Mouse (Mus musculus): Measurements from ENCODE around the gene Aebp1. TPM values are rescaled to one million over a fixed set of nuclear protein-coding genes. Genes with fewer than 3 reads are reported as not detected.
"Not testable (repeated sequence)": the region's sequence is repeated elsewhere in the genome, so short reads cannot be mapped to it uniquely, and the experiment has no call there.

Aebp1 gene
- total RNA-seq, 2 experiments from 2014 or later: 52.8 to 72.3 TPM

- Histone ChIP-seq H3K4me3 (no peak overlapping the region), H3K27ac (peak overlapping the region; percentile 67)
- no peak for TF ChIP-seq CTCF (IDR thresholded peaks at IDR 0.05)
- DNase-seq: peak; percentile 36
- intact Hi-C loops (cut with DNase I): loop anchor here (10.0 kb wide), 1 partner anchor 158 kb away; no protein-coding TSS in a partner anchor
Observed at GRCm38 (mm10) chr11:5882518-5882917, 20.8 kb downstream of the Aebp1 start.

GRCm38 (mm10) chr11:5886187-5886586 is 24.4 kb downstream of the Aebp1 start:
- peak; percentile 73 for DNase-seq
- no peak overlapping the region for H3K27ac ChIP-seq
- peak; percentile 99 for TF ChIP-seq CTCF (IDR thresholded peaks at IDR 0.05)
- intact Hi-C loops (cut with DNase I): loop anchor here (10.0 kb wide), 1 partner anchor 161 kb away; no protein-coding TSS in a partner anchor
- no peak overlapping the region for H3K4me3 ChIP-seq

- no peak for TF ChIP-seq CTCF (IDR thresholded peaks at IDR 0.05)
- Histone ChIP-seq H3K27ac (no peak overlapping the region), H3K4me3 (no peak overlapping the region)
- intact Hi-C loops (cut with DNase I): loop anchor here (10.0 kb wide), 1 partner anchor 162 kb away; no protein-coding TSS in a partner anchor
- DNase-seq: no peak
Observed at GRCm38 (mm10) chr11:5887250-5887649, 25.5 kb downstream of the Aebp1 start.

GRCm38 (mm10) chr11:5888563-5888962 is 26.8 kb downstream of the Aebp1 start:
- H3K27ac ChIP-seq: not testable (repeated sequence)
- intact Hi-C loops (cut with DNase I): loop anchor here (10.0 kb wide), 1 partner anchor 164 kb away; no protein-coding TSS in a partner anchor

GRCm38 (mm10) chr11:5892151-5892591 is 30.4 kb downstream of the Aebp1 start:
- DNase-seq: peak; percentile 64
- peak overlapping the region; percentile 55 for H3K27ac ChIP-seq
- intact Hi-C loops (cut with DNase I): no loop called here
- H3K4me3 ChIP-seq: no peak overlapping the region
- no peak for TF ChIP-seq CTCF (IDR thresholded peaks at IDR 0.05)

More at GRCm38 (mm10) chr11:5888563-5888962, 26.8 kb downstream of the Aebp1 start:
- H3K4me3 ChIP-seq, DNase-seq: not testable (repeated sequence)

- no peak for TF ChIP-seq CTCF (IDR thresholded peaks at IDR 0.05)
- no peak for DNase-seq
- Histone ChIP-seq H3K4me3 (no peak overlapping the region), H3K27ac (no peak overlapping the region)
- intact Hi-C loops (cut with DNase I): no loop called here
Observed at GRCm38 (mm10) chr11:5892810-5893368, 31.1 kb downstream of the Aebp1 start.

GRCm38 (mm10) chr11:5893807-5894206 is 32.1 kb downstream of the Aebp1 start:
- Histone ChIP-seq H3K4me3 (no peak overlapping the region), H3K27ac (no peak overlapping the region)
- no peak for TF ChIP-seq CTCF (IDR thresholded peaks at IDR 0.05)
- no peak for DNase-seq
- intact Hi-C loops (cut with DNase I): no loop called here

GRCm38 (mm10) chr11:5897230-5897629 is 35.5 kb downstream of the Aebp1 start:
- no peak for DNase-seq
- intact Hi-C loops (cut with DNase I): no loop called here
- H3K4me3 ChIP-seq: no peak overlapping the region
- TF ChIP-seq CTCF (IDR thresholded peaks at IDR 0.05): no peak
- no peak overlapping the region for H3K27ac ChIP-seq

- no peak for TF ChIP-seq CTCF (IDR thresholded peaks at IDR 0.05)
- DNase-seq: no peak
- no peak overlapping the region for H3K27ac ChIP-seq
- intact Hi-C loops (cut with DNase I): no loop called here
- no peak overlapping the region for H3K4me3 ChIP-seq
Observed at GRCm38 (mm10) chr11:5897839-5898238, 36.1 kb downstream of the Aebp1 start.

GRCm38 (mm10) chr11:5898531-5898930 is 36.8 kb downstream of the Aebp1 start, which contains the start of gene Myl7:
Myl7 (minus strand) TSS chr11:5898782.
- no peak for TF ChIP-seq CTCF (IDR thresholded peaks at IDR 0.05)
- Histone ChIP-seq H3K27ac (no peak within 1 kb of the TSS), H3K4me3 (no peak within 1 kb of the TSS)
- intact Hi-C loops (cut with DNase I): no loop called here
- no peak for DNase-seq

- intact Hi-C loops (cut with DNase I): no loop called here
- no peak overlapping the region for H3K4me3 ChIP-seq
- no peak for DNase-seq
- no peak overlapping the region for H3K27ac ChIP-seq
- TF ChIP-seq CTCF (IDR thresholded peaks at IDR 0.05): no peak
Observed at GRCm38 (mm10) chr11:5899286-5899685, 37.5 kb downstream of the Aebp1 start.

- no peak for TF ChIP-seq CTCF (IDR thresholded peaks at IDR 0.05)
- intact Hi-C loops (cut with DNase I): no loop called here
- Histone ChIP-seq H3K4me3 (no peak overlapping the region), H3K27ac (no peak overlapping the region)
- DNase-seq: no peak
Observed at GRCm38 (mm10) chr11:5901320-5901719, 39.6 kb downstream of the Aebp1 start.

- Histone ChIP-seq H3K4me3 (peak overlapping the region; percentile 50), H3K27ac (no peak overlapping the region)
- TF ChIP-seq CTCF (IDR thresholded peaks at IDR 0.05): no peak
- intact Hi-C loops (cut with DNase I): no loop called here
- DNase-seq: peak; percentile 48
Observed at GRCm38 (mm10) chr11:5901950-5902349, 40.2 kb downstream of the Aebp1 start.

GRCm38 (mm10) chr11:5902390-5902789 is 40.6 kb downstream of the Aebp1 start:
- H3K4me3 ChIP-seq: no peak overlapping the region

More at GRCm38 (mm10) chr11:5902390-5902789, 40.6 kb downstream of the Aebp1 start:
- intact Hi-C loops (cut with DNase I): no loop called here
- DNase-seq: no peak
- H3K27ac ChIP-seq: no peak overlapping the region
- TF ChIP-seq CTCF (IDR thresholded peaks at IDR 0.05): no peak

Measured in gastrocnemius, adult 2 months (tissue).